Mouse (Mus musculus) urinary bladder, postnatal 4 days (tissue): ENCODE results near the gene Adam29.

Experiments used
- DNase-seq, 2 experiments: peaks; one replicate each; pipeline ENCODE4 v3.0.0; 2021 to 2022; ENCODE audit warnings: low spot score in 2 of 2

The Adam29 gene

DNA sequence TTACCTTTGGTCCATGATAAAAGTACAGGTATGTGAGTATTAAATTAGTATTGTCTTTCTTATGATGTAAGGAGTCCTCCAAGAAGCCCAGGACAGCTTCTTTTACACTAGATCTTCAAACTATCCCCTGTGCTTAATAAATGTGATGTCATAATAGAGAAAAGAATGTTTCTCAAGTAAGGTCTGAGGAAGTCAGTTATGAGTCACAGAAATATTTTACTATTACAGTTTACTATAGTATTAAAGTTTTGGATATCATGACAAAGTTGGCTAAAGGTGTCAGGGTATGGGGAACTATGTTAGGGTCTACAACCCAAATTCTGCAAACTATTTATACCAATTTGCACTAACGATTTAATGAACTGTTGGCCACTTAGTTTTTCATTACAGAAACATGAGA lies at the start of gene Adam29:
TSS of gene Adam29 (minus strand) at position 101 of the 400 bp plus-strand sequence.
- no peak for DNase-seq

DNA sequence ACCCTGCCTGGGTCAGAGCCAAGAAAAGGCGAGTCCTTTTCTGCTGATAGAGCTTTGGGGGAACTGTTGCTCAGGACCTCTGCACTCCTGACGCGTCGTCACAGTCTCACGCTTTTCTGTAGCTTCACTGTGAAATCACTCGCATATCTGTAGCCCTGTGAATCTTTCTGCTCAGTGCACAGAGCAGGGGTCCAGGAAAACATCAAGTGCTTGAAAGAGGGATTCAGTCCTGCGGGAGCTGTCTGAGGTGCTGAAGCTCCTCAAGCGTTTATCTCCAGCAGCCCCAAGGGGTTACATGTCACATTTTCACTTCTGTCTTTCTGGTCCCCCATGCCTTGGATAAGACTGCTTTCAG lies 33.8 kb upstream of the Adam29 start:
- DNase-seq = no peak

DNA sequence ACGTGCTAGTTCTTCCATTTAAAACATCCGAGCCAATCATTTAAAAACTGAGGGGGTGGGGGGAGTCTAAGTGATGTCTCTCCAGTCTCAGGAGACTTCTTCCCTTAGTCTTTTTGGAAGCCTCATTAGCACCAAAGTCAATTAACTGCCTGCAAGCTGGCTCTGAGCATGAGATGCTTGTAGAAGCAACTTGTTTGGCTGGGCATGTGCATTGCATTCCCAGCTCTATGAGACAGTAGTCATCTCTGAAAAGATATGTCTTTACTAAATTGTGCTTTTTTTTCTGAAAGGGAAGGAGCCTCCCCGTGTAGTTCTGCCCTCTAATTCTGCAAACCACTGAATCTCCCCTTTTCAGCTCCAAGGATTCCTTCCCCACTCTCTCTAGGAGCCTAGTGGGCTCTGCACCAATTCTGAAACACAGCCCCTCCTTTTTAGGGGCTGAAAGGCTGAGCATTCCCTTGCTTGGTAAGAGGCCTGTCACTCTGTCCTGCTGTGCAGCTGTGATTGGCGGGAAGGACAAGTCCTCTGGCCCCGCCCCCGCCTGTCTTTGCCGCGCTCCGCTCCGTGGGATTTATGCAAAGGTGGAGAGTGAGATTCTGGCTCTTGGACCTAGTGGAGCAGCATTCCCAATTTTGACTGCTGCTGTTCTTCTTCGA lies 33.2 kb upstream of the Adam29 start, which contains the start of gene Glra3:
TSS of gene Glra3 (plus strand) at position 591 of the 656 bp plus-strand sequence.
- no peak for DNase-seq
